Mouse (Mus musculus) embryo, embryonic 11 days (tissue): ENCODE measurements at regions not wholly inside any gene's neighbourhood (a gene's known extent, or its start where the extent isn't known, plus 50 kb on each side); places are given as distances from the start of the nearest gene placed in this dataset.

Experiments used
- DNase-seq: peaks from one replicate; pipeline ENCODE4 v3.0.0-alpha.2; 2015

- no peak for DNase-seq
These were observed 768.8 kb upstream of the Cdh18 start for GRCm38 (mm10) chr15:21780040-21780439.

GRCm38 (mm10) chr15:21780701-21781100, 768.1 kb upstream of the Cdh18 start:
- peak; percentile 1 for DNase-seq
